10 mouse cellular contexts compared by ENCODE assay signal in genomic region chr7:110197176-110197575, GRCm38 (mm10).
"Had no signal": no experiment of that assay in that cellular context is flagged by ENCODE, and none has a peak within 500 bp of the region (broad histone marks: within the 10 kb centered on the region; RNA-seq: fewer than 3 reads in every experiment).

No protein-coding gene starts in this region.

- DNase-seq: kidney, adult 9 months; kidney, postnatal 14 days; kidney, postnatal 4 days; left cerebral cortex, postnatal 4 days; liver, postnatal 0 days; lung, embryonic 14.5 days; retina, postnatal 1 day; right cerebral cortex, postnatal 25 days; thymus, adult 18-20 months; thymus, postnatal 14 days had no signal
